Mouse (Mus musculus) naive thymus-derived CD4-positive, alpha-beta T cell, adult 2 months (primary cell): ENCODE measurements around the gene Gm20388.

Experiments used
- DNase-seq: peaks from one replicate; pipeline ENCODE4 v3.0.0-alpha.2; 2011; ENCODE audit warnings: low read depth

The Gm20388 gene

GRCm38 (mm10) chr8:122526526-122527170 is 2616.0 kb downstream of the Gm20388 start:
- DNase-seq = no peak

- DNase-seq = no peak
Measured at GRCm38 (mm10) chr8:122527937-122528336, 2617.3 kb downstream of the Gm20388 start.

DNA sequence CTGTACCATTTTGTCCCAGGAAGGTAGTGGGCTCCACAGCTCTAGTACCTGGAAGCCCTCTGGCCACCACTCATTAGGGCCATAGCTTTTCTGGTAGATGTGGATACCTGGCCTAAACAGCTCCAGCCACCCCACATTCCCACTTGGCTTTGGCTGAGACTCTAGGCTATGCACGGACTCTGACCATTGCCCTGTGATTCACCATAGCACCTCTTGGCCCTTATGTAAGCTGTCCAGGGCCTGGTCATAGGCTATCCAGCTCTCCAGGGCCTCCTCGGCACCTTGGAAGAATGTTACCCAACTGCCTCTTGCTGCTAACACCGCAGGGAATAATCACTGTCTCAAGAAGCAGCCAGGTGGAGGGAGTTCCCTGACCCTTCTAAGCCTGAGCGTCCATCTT is 2618.5 kb downstream of the Gm20388 start:
- no peak for DNase-seq

- no peak for DNase-seq
Measured at GRCm38 (mm10) chr8:122531312-122531711, 2620.7 kb downstream of the Gm20388 start.

DNA sequence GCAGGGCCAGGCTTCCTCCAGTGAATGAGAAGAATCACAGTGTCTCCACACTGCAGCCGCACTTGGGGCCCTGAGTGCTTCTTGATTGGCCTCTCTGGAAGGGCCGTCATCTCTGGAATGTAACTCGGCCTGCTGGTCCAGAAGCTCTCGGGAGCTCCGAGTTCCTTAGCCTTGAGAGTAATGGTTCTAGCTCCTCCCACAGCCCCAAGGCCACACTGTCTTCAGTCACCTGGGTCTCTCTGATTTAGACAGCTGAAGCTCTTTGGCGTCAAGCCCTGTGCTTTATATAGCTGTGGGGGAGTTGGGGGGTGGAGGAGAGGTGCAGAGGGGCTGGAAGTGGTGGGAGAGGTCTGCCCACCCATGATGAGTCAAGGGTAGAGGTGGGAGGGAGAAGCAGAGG is 2626.4 kb downstream of the Gm20388 start:
- no peak for DNase-seq

DNA sequence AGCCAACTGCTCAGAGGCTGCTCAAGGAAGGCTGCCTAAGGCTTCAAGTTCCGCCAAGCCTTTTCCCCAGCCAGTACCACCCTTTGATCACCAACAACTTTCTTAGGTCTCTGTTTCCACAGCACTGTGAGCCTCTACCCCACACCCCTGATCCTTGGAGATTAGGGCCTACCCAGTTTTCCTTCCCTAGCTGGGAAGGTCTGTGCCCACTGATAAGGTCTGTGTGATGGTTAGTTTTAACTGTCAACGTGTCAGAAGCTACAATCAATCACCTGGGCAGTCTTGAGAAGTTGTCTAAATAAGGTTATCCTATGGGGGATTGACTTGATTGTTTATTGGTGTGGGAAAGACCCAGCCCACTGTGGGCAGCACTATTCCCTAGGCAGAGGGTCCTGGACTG is 2627.2 kb downstream of the Gm20388 start:
- DNase-seq = no peak

DNA sequence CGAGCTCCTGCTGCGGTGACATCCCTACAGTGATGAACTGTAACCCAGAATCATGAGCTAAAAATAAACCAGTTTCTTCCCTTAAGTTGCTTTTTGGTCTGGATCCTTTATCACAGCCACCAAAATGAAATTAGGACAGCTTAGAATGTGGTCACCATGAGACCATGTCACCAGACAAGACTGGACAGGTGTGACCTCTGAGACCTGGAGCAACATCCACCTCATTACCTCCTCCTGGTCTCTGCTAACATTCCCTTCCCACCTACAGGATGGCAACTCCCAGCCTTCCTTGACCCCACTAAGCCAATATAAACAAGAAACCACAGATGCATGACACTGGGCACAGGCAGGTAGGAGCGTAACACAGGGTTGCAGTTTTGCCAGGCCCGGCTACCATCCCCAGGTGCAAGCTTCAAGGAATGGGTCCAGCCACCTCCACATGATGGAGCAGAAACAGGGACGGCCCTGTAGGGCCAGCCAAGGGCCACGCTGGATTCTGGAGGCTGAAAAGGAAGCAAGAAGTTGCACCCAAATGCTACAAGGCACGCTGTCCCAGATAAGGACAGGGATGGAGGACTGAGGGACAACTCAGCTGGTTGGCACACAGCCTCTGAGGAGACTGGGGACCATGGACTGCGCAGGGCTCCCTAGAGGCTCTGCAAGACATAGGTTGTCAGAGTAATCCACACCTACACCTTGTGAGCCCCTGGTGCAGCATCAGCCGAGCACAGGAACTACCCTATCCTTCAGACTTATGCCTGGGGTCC is 2627.9 kb downstream of the Gm20388 start:
- no peak for DNase-seq

GRCm38 (mm10) chr8:122544138-122544537 is 2633.5 kb downstream of the Gm20388 start:
- no peak for DNase-seq

- no peak for DNase-seq
Measured at GRCm38 (mm10) chr8:122546066-122546755, 2635.6 kb downstream of the Gm20388 start.

DNA sequence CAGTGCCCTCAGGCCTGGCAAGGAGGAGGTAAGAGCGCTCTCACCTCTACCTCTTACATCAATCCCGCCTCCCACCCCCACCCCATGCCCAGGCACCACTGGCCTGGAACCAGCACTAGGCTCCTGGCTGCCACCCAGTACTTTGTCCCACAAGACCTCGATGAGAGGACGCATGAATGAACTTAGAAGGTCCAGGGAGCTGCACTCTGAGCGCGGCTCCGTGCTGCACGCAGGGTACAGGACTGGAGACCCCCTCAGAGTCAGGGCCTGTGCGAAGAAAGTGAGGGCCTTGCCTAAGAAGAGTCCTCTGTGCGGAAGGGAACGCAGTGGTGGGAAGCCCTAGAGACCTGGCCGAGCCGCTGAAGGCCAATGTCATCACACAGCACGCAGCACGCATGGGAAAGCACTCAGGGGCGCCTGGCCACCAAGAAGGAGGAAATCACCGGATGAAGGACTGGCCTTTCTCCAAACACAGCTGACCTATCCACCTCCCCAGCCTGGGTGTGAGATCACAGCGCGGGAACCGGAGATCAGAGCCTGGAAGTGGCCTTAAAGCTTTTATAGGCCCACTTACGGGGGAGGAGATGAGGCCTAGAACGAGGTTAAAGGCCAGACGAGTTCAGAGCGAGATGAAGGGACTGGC is 2636.3 kb downstream of the Gm20388 start:
- no peak for DNase-seq

DNA sequence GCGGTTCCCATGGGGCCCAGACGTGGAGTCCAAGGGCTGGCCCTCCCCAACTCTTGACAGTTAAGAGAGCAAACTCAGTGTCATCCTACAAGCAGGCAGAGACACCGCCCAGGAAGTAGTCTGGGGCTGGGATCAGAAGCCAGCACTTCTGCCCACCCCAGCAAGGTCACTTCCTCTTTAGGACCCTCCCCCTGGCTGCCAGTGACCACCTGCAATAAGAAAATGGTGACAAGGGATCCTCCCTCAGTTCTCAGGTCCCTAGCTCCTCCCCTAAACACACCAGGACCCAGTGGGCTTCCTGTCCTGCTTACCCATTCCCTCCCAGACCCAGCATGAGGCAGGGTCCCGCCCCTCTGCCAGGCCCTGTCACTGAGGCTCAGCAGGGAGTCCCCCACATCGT is 2637.2 kb downstream of the Gm20388 start:
- DNase-seq = peak; percentile 80

- peak; percentile 52 for DNase-seq
Measured at GRCm38 (mm10) chr8:122548331-122548730, 2637.7 kb downstream of the Gm20388 start.

DNA sequence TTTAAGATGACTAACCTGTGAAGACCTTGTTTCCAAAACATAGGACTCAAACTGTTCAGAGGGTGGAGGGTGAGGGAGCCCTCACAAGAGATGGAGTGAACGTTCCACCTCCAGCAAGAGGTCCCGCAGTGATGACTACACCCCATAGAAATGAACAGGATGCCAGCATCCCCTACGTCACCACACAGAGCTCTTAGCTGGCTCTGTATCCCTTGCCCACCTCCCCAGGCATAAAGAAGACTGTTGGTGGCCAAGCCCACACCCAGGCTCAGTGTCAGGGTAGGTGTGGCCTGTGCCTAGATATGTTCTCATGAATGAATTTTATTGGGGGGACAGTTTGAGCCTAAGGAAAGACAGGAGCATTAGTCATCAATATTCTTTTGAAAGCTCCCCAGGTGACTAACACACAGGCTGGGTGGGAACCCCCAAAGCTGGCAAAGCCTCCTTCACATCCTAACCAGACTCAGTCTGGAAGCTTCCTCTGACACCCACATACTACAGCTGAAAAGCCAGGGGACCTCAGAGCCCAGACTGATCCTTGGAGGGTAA is 2638.3 kb downstream of the Gm20388 start:
- peak; percentile 61 for DNase-seq

DNA sequence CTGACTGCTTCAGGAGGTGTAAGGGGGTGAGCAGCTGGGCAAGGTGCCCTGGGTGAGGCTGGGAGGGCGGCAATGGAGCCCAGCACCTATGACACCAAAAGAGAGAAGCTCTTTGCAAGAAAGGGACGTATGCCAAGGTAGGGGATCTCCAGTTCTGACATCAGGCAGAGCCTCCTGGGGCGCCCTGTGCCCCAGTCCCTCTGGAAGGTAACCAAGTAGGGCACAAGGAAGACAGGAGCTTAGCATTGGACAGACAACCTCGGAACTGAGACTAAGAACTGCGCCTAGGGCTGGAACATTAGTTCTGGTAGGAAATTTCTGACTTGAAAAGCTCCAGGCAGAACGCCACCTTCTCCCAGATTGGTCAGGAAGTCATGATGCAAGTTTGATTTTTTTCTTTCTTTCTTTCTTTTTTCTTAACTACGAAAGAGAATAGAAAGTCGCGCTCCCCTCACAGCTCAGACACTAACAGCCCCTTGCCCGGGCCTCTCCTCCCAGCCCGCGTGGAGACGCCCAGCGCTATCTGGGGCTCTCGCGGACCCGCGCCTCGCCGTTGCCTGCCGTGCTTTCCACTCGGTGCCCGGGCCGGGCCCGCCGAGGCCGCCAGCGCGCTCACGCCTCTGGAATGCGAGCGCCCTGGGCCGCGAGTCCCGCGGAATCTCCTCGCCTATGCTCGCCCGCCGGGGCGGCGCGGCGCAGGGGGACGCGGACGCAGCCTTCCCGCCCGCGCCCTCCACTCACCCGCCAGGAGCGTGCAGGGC is 2639.8 kb downstream of the Gm20388 start:
- DNase-seq = peak; percentile 65

DNA sequence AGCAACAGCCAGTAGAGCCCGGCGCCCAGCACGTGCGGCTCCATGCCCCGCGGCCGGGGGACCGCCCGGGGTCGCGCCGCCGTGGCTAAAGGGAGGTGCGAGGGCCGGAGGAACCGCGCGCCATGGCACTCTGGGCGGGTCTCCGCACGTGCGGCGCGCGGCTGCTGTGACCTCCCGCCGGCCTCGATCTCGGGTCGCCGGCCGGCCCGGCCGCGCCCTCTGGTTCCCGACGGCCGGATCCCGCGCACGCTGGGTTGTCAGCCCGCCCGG is 2640.3 kb downstream of the Gm20388 start:
- DNase-seq = no peak

- DNase-seq = peak; percentile 98
Measured at GRCm38 (mm10) chr8:122551265-122552051, 2640.8 kb downstream of the Gm20388 start, which contains the start of gene Piezo1. Gene Piezo1 (minus strand): TSS chr8:122551329.

DNA sequence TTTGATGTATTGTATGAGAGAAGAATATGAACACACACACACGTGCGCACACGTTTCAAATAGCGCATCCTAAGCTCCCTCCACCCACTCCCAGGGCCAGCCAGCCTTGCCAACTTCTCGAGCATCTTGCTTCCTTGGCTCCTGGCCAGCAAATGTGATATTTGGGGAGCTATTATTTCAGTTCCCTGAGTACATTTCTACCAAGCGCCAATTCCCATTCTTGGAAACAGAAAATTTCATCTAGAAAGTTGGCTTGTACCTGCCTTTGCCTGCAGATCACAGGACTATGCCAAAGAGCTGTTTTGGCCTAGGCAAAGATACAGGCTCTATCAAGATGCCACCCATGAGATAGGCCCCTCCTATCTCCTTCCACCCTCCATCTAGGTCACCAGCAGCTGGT is 2644.1 kb downstream of the Gm20388 start:
- no peak for DNase-seq

DNA sequence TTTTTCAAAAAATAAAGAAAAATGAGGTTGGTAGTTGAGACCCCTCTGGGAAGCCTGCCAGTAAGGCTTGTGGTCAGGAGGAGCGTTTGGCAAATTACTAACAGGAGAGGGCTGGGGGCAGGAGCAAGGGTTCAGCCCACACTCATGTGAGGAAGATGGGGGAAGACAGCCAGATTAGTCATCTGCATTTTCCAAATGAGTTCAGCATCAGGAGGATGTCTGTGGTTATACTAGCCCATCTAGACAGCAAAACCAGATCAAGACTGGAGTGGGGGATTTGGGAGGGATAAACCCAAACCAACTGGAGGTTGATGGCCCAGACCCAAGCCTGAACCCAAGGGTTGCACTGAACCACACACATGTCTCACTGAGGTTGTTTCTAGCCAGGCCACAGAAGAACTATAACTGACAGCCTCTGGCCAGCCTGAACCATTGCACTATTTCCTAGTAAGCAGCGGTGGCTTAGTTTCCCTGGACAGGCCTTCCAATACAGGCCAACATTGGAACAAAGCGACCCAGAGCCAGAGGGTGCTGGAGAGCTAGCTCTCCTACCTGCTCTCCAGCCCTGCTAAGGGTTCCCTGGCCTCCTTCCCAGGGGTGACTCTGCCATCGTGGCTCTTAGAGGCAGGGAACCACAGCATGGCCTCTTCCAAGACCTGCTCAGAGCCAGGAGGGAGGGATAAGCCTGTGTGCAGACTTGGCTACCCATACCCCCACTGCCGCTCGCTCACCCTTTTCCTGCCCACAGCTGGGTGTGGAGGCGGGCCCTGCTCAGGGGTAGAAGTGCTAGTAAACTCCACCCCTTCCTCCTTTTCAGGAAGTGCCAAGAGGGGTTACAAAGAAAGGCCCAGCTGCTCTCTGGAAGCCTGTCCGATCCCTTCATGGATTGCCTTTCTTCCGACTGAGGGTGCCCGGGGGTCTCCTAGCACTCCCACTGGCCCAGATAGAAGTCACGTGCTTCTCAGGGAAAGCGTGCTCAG is 2645.7 kb downstream of the Gm20388 start:
- DNase-seq = peak; percentile 85

DNA sequence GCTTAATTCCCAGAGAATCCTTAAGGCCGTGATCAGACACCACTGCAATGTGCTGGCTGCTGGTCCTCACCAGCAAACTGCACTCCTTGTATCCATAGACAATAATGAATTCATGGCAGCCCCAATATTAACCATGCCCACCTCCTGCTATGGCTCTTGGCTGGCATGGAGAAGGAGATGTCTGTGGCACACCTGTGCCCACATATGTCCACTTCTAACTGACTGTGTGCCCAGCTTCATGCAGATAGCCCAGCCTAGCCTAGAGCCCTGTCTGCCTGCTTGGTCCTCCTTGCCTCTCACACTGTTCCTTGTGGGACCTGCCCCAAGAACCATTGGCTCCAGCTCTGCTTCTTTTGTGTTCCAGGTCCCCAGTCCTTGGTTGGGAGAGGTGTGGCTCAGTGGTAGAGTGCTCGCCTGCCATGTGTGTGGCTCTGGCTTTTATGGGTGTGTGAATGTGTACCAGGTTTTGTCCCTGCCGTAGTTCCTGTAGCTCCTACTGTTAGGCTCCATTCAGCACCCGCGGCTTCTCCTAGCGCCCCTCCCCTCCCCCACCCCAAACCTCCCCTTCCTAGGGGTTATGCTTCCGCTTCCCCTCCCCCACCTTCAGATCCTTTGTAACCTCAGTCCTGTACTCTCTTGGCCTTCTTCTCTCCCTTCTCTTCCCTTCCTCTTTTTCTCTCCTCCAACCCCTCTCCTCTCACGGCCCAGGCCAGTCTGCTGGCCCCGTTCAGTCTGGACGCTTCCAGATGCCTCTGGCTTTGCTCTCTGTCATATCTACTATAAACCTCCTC is 2646.8 kb downstream of the Gm20388 start:
- peak; percentile 49 for DNase-seq
